Mouse (Mus musculus) mouse trophoblast stem cell (cell line): ENCODE results near the gene Serpina12.

Source experiments
- in situ Hi-C, 2 experiments: fragments of 300-500 bp; cut with MseI, MboI; formaldehyde crosslinking; loops; 2 replicates in 1 of 2; 3 replicates in 1 of 2; pipeline ENCODE4 v1.15.1; 2025

The Serpina12 gene

DNA sequence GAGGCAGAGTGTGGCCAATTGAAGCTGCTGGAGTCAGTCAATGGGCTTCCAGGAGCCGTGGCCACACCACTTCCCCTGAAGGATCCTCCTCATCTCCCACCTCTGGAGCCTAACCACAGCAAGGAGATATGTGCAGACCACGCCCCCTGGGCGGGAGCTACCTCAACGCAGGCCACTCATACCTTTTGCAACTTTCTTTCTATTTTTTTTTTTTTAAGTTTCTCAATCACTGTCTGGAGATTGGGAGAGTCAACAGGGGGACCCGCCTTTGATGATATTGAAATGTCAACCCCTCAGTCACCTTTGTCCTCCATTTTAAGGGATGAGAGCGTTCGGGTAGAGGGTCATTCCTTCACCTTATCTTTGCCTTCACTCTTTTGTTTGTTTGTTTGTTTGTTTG is at the start of gene Serpina12:
Gene Serpina12, minus strand, starts transcription at position 101 of the 400 bp plus-strand sequence.
- in situ Hi-C loops = no loop called here

DNA sequence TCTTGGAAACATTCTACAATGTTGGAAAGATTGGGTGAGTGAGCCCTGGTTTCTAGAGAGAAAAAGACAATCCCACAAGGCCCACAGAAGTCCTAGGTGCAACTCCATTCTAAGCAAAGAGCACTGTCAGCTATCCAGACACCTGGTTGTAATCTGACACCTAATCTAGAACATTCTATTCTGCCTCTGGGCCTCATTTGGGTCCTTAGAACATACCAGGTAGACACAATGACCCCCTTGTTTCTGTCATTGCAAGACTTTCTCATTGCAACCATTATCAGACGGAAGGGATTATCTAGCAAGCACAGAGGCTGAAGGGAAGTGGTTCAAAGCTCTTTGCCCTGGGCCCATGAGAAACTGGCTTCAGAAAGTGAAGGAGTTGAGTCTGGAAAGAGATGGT is 47.1 kb upstream of the Serpina12 start:
- in situ Hi-C loops = no loop called here

DNA sequence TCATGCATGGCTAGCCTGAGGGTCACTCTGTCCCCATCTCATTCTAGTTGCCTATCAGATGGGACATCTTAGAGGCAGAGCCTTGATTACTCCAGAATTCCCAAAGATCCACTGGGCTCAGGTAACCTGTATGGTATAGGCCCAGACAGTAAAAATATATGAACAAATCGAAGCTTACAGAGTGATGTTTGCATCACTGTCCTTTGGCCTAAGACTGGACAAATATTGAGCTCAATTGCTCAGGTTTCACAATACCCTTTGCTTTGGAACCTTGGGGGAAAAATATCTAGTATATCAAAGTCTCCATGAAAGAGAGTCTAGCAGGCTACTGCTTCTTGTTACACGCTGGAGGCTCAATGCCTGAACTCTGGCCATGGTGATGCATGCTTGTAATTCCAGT is 45.9 kb upstream of the Serpina12 start:
- in situ Hi-C loops = no loop called here

DNA sequence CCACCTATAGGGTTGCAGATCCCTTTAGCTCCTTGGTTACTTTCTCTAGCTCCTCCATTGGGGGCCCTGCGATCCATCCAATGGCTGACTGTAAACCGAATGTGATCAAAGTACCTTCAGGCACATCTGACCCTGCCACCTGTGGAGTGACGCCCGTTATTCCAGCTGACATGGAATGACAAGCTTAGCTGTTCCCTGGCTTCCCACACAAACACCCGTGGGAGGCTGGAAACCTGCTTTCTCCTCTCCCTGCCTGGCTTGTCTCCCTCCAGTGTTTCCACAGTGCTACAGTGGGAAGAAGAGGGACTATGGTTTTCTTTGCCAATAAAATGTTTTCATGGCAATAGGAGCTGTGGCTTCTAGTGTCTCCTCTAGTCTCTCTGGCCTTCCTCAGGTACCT is 28.0 kb upstream of the Serpina12 start:
- in situ Hi-C loops = no loop called here

DNA sequence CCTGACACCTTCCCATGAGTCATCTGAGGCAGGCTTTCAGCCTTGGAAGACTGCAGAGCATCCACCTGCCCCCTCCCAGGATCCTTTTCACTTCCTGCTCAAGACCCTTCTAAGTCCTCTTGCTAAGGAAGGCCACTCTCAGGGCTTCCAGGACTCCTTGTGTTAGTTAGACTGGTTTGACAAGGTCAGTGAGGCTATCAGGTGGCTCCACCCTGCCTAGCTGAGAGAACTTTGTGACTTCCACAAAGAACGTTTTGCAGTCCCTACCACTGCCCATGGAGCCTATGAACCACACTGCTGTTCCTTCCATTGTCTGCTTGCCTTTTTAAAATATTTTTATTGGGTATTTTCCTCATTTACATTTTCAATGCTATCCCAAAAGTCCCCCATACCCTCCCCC is 27.5 kb upstream of the Serpina12 start:
- in situ Hi-C loops = no loop called here

DNA sequence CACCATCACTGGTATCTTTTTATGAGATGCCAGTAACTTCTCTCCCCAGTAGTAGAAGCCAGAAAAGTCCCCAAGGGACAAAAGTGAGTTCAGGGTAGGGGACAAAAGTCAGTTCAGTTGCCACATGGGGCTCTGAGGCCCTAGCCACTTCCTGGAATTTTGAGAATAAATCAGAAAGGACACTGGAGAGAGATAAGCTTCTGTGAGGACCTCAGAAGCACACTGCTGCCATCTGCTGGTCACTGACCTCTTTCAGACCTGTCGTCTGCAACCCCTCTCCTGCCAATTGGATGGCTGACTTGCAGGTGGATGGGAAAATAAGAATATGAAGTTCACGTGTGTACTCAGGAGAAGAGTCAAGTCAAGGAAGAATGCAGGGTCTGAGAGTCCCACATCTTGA is 25.4 kb upstream of the Serpina12 start:
- in situ Hi-C loops = loop anchor here in 1 of 2 experiments (10.0 kb wide), 1 partner anchor 355 kb away; no protein-coding TSS in a partner anchor

DNA sequence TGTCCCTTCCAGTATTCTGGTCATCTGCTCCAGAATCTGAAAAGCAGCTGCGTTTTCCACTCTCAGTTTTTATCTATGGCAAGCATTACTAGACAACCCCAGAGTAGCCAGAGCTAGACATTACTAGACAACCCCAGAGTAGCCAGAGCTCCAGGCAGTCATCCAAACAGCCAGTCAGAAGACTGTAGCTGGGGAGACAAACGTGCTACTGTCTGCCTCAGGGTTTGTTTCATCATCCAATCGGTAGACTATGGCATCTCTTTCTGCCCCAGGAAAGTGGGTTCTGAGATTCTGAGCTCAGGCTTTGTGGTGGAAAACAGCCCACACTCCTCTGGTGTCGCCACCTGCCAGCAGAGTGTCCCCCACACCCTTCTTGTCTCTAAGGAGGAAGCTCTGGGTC is 23.3 kb upstream of the Serpina12 start:
- in situ Hi-C loops = loop anchor here in 1 of 2 experiments (10.0 kb wide), 1 partner anchor 357 kb away; no protein-coding TSS in a partner anchor

DNA sequence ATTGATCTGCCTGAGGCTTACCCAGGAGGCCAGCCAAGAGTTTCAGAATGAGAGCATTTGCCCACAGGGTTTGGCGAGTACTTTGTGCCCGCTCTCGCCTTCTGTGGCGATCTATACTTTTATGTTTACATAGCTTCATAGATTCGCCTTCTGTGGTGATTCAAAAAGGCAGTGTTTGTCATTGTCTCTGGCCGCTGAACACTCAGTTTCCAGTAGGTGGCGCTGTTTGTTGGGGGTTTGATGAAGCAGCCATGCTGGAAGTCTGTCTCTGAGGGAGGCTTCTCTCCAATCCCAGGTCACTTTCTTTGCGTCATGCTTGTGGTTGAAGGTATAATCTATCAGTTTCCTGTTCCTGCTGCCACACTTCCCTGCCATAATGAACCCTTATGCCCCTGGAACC is 22.0 kb upstream of the Serpina12 start:
- in situ Hi-C loops = loop anchor here in 1 of 2 experiments (10.0 kb wide), 1 partner anchor 359 kb away; no protein-coding TSS in a partner anchor

DNA sequence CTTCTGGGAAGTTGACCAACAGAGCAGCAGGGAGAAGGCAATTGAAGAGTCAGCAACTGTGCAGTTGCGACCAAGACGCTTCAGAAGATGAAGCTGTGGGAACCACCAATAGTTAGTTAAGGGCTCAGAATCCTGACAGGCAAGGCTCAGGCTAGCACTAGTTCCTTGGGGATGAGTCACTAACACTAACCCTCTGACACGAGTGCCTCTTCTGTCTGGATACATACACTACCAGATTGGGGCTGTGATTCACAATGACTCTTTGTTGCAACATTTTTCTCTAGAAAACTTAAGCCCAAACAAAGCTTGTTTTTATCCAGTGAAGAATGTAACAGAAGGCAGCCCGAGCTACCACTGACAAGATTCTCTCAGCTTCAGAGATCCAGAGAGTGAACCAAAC is 20.8 kb upstream of the Serpina12 start:
- in situ Hi-C loops = loop anchor here (5.0 to 10.0 kb wide), 2 partner anchors 357 to 360 kb away; no protein-coding TSS in a partner anchor

DNA sequence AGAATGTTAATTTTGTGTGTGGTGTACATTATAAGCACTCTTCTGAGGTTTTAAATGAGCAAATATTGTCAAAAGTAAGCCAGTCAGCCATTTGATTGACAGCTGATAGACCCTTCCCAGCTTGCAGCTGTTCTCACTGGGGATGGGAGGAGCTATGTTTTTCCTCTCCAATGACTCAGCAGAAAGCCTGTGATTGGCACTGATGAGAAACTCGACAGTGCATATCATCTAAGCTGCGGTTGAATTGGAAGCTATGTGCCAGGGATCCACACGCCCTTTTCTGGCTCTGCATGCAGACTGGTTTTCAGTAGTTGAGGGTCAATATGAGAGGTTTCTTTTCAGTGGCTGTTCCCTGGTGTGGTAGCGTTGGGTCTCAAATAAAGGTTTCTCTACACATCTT is 20.3 kb upstream of the Serpina12 start:
- in situ Hi-C loops = loop anchor here (5.0 to 10.0 kb wide), 2 partner anchors 358 to 360 kb away; no protein-coding TSS in a partner anchor

DNA sequence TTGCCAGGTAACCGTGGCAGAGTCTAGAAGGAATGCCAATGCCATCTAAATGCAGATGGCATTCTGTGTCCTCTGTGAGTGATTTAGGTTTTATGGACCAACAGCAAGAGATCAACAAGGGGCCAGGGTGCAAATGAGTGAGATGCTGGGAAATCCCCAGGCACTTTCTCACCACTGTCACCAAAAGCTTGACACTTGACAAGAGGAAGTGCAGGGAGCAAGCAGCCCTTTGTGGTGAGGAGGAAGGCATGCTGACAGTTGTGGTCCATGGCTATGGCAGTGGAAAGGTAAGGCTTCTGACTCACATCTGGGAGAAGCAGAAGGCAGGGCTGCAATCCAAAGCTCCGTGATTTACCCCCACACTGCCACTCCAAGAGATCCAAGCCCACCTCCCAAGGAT is 17.6 kb upstream of the Serpina12 start:
- in situ Hi-C loops = loop anchor here (5.0 to 10.0 kb wide), 2 partner anchors 360 to 363 kb away; no protein-coding TSS in a partner anchor

DNA sequence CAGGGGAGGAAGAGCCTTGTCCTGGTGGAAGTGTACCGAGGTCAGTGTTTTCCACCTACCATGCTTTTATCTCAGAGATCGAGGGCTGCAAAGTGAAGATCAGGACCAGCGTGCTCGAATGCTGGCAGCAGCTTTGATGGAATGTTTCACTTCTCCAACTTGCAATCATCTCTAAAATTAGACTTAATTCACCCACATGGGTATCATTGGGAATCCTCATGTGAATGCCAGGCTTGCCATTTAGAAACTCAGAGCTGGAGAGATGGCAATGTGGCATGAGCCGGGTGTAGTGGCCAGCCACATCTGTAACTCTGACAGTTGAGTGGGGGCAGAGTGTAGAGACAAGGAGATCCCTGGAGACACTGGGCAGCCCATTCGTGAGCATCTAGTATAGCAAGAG is 15.9 kb upstream of the Serpina12 start:
- in situ Hi-C loops = loop anchor here (5.0 to 10.0 kb wide), 2 partner anchors 362 to 365 kb away; no protein-coding TSS in a partner anchor

DNA sequence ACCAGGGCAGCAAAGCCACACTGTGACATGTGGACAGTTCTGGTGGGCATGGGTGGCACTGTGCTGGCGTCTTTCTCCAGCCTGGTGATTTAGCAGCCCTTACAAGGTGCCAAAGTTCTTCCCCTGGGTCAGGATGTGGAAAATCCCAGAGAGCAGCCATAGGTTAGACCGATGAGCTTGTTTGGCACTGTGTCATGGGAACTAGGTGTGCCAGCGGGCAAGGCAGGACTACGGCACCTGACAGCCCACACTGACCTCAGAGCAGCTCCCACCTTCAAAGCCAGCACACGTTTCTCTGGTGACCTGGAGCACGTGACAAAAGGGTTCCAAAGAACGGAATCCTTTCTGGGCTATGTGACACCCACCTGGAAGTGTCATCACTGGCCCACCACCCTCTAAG is 13.3 kb upstream of the Serpina12 start:
- in situ Hi-C loops = no loop called here

DNA sequence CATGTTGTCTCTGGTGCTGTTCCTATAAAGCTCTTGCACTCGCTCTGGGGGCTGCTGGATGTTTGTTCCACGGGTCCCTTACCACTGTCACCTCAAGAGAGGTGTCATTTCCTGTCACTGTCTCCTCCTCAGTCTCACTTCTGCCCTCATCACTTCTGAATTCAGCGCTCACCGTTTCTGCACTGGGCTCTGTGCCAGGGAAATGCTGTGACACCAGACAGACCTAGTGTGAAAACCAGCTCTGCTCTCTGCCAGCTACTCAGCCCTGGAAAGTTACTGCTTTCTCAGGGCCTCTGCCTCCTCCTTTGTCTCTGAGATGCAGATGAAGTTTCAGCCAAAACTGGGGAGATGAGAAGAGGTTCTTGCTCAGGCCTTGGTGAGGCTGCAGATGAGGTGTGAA is 12.8 kb upstream of the Serpina12 start:
- in situ Hi-C loops = no loop called here

DNA sequence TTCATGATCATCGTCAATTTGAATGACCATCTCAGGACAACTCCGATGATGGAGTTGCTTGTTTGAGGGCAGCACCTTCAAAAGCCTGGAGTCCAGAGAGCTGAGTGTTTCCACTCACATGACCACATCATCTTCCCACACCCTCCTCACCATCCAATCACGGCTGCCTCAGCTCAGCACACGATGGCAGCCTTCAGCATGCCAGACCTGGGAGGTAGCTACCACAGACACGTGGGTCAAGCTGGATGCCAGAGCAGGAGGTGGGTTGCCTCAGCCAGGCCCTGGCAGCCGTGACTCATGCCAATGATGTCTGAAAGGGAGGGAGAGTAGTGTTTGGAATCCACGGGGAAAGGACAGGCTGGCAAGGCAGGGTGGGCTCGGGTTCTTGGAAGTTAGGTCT is 11.5 kb upstream of the Serpina12 start:
- in situ Hi-C loops = no loop called here

DNA sequence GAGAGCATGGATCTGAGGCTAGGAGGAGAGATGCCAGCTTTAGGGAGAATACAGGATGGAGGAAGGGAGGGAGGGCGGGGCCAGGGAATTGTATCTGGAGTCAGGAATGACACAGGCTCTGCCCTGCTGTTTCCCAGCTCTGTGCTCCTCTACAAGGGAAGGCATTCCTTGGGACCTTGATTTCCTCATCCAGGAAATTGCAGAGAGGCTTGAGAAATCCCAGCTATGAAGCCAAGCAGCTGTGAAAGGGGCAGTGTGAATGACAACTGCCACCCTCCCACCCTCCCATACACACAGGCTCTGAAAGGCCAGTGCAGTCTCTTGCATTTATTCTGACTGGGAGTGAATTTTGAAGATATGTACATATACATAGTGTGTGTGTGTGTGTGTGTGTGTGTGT is 9.8 kb upstream of the Serpina12 start:
- in situ Hi-C loops = no loop called here

DNA sequence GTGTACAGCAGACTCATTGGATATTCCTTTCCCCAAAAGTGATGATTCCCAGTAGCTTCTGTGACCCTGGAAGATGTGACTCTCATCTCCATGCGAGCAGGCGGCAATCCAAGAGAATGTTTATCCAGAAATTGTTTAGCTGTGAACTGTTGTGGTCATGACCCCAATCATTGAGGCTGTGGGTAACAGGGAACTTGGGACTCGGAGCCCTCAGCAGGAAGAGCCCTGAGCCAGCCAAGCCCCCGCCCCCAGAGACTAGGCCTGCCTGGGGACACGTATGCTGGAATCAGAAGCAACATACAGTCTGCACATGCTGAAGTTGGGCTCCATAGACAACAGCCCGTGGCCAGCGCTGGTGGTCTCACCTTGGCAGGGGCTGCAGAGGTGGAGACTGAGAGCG is 1.5 kb upstream of the Serpina12 start:
- in situ Hi-C loops = no loop called here

DNA sequence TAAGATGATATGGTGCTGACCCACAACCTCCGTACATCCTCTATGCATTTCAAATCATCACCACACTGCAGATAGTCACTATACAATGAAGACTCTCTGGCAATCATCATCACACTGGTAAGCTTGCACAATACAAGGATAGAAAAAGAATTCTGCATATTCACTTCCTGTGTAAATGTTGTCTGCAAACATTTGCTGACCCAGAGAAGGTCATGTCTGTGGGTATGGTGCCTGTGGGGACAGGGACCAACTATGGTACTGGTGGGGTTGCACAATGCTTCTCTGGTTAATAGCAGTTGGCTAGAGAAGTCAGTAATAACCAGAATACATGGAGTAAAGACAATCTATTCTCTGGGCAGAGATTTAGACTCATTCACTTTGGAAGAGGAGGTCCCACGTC is 1.5 kb downstream of the Serpina12 start:
- in situ Hi-C loops = no loop called here

DNA sequence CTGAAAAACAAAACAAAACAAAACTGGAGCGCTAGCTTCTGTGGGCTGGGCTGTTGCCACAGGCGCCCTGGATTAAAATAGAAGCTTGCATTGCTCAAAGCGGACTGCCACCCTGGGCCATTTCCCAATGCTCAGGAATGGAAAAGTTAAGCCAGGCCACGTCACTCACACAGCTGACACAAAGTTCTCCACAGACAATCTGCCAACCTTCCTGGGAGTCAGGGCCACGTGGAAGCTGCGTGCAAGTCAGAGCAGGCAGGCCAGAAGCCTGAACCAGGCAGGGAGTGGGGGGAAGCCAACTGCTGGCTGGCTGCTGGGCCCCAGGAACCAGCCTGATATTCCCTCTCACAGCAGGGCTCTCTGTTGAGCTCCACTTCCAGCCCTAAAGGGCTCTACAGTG is 2.8 kb downstream of the Serpina12 start:
- in situ Hi-C loops = no loop called here

DNA sequence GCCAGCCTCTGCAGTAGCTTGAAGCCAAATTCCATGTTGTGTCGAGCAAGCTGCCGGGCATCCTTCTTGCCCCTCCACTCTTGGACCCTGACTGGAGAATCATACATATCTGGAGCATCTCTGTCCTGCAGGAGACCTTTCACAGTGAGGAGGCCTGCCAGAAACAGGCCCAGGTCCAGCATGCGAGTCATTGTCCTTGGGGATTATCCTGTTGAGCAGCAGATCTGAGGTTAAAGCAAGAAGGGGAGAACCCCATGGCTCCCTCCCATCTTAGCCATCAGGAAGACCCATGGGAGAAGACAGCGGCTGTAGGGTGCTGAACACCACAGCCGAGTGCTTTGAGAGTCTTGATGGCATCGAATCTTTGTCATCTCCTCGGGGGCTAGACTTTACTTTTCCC is 6.1 kb downstream of the Serpina12 start:
- in situ Hi-C loops = no loop called here

DNA sequence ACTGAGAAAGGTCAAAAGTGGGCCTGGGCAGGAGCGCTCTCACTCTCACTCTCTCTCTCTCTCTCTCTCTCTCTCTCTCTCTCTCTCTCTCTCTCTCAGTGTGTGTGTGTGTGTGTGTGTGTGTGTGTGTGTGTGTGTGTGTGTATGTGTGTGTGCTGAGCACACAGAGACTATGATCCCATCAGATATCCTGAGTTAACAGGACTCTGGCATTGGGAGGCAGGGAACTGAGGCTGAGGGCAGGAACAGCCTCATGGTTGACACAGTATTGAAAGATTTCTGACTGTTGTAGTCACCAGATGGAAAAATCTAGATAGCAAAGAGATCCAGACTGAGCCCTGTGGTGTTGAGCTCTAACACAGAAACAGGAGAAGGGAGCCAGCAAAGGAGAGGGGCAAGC is 10.5 kb downstream of the Serpina12 start:
- in situ Hi-C loops = no loop called here

DNA sequence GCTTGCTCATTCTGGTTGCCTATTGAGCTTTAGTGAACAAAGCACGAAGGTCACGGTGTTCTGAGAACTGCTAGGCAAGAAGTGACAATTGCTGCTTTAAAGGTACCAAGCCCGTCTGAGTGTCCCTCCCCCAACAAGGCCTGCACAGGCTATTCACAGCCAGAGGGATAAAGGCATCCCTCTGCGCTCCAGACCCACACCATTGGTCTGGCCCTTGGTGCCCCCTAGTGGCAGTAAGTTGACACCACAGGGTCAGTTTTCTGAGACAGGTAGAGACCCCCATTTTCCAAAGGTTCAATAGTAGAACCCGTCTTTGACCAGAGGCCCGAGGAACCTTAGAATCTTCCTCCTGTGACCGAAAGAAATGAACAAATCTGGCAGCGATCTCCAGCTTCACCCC is 14.3 kb downstream of the Serpina12 start:
- in situ Hi-C loops = no loop called here

DNA sequence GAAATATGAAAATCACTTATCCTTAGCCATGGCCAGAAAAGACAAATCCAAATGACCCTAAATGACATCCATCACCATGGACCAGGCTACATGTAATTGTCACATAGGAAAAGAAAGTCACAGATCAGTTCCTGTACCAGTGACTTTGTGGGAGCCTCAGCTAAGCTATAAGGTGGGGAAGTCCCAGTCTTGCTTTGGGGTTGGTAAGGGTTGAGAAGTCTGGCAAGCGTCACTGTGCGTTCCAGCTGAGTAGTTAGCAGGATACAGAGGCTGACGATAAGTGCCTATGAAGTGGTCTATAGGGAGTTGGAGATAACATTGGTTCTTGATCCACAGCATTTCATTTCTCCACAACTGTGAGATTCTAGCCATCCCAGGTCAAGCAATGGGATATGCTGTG is 29.0 kb downstream of the Serpina12 start:
- in situ Hi-C loops = no loop called here

DNA sequence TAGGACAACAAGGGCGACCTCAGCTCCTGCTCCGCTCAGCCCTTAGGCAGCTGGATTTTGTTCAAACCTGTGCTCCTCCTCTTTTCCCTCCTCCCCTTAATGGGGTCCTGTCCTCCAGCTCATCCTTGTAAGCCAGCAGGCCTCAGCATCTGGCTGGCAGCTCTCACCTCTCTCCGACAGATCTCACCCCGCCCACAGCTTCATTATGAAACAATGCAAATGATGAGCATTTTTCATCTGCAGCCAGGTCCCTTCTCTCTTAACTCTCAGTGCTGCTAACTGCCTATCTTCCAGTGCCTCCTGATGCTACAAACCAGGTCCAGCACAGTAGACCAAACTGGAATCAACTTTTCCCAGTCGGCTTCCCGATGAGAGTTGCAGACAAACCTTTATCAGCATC is 30.6 kb downstream of the Serpina12 start, which contains the start of gene Serpina9:
Gene Serpina9, minus strand, starts transcription at position 136 of the 400 bp plus-strand sequence.
- in situ Hi-C loops = no loop called here
